Mouse (Mus musculus): ENCODE measurements around the gene Gm28047. TPM values are rescaled to one million over a fixed set of nuclear protein-coding genes. Genes with fewer than 3 reads are reported as not detected.

Gm28047 gene
- total RNA-seq, 4 experiments from 2014 or later = 0.96 TPM; not detected in 3

DNA sequence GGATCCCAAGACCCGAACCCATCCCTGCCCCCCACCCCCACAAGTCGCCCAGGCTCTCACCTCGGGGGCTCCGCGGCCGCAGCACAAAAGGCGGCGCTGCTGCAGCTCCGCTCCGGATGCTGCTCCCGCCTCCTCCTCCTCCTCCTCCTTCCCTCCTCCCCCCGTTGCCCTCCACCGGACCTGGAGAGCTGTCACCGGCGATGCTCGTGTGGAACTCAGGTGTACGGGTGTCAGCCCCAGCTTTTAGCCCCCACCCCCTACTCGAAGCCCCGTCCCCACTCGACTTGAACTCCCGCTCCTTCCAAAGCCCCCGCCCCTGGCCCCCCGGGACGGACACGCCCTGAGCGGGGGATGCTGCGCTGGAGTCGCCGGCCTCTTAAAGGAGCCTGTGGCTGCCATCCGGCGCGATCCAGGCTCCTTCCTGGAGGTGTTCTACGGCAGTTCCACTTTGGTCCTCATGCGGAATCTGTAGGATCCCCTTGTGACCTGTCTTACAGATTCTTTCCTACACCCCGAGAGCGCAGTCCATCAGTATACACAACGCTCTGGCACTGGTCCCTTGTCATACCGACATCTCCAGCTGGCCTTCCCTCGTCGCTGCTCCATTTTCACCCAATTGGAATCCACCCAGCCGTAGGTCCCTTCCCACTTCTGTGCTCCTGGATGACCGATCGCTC, 108.0 kb downstream of the Gm28047 start, which contains the start of gene Map3k12:
TSS of gene Map3k12 (minus strand) at position 337 of the 677 bp plus-strand sequence.
- peak; percentile 76 to 79 for DNase-seq (ENCODE audit: low spot score in 2 of 2)

DNA sequence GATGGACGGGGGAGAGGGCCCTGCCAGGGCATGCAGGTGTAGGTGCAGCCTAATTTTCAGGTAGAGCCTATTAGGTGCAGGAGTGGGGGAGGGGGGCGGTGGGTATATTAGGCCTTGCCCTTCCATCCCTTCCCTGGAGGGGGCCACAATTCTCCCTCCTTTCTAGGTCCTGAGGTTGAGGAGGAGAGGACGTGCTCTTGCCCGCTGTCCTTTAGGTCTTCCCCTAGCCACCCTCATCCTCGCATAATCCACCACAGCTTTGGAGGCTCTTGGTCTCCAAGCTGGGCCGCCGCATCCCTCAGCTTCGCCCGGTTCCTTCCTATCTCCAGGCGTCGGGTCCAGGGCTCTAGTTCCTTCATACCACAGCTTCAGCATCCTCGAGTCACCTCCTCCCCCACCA, 108.6 kb downstream of the Gm28047 start:
- no peak for DNase-seq (ENCODE audit: low spot score in 2 of 2)

DNA sequence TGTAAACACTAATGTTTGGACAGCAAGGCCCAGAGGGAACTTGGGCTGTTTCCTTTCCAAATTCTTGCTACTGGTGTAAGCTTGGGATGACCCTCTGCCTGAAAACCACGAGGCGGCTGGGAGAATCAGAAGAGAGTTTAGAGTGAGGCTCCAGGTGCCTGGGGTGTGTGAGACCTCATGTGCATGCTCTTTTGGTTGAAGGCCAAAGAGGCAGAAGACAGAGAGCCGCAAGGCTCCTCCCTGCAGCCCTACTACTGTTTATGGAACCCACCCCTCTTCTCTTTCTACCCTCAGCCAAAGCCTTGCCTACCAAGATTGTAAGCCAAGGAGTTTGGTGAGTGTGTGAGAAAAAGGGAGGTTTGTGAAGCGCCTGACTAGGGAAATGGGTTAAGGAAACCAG, 109.1 kb downstream of the Gm28047 start:
- no peak for DNase-seq (ENCODE audit: low spot score in 2 of 2)

DNA sequence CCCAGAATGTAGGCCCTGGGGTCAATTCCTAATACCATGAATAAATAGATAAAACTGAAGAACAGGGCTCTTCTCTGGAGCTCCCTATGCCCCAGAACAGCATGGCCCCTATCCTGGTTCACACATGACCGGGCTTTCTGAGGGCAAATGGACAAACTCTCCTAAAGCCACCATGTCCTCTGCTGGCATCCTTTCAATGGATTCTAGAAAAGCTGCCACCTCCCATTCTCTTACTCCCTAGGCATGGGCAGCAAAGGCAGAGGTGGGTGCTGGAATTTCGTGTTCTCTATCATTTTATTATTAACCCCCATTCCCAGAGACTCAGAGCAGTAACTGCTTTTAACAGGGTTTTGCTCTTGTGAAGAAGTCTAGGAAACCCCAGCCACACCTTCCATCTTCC, 109.6 kb downstream of the Gm28047 start:
- no peak for DNase-seq (ENCODE audit: low spot score in 2 of 2)

DNA sequence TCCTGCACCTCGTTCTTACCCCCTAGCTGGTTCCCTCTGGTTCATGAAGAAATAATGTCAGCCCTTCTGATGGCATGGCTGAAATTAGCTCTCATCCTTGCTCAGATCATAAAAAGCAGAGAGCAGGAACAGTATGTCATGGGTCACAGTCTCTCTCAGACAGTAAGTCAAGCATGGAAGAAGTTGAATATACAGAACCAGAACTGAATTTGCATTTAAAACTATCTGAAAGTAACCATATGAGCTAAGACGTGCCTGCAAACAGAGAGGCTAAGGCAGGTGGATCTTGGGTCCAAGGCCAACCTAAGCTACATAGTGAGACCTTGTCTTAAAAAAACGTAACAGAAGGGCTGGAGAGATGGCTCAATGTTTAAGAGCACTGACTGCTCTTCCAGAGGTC, 111.9 kb downstream of the Gm28047 start:
- DNase-seq (ENCODE audit: low spot score in 2 of 2) = no peak

DNA sequence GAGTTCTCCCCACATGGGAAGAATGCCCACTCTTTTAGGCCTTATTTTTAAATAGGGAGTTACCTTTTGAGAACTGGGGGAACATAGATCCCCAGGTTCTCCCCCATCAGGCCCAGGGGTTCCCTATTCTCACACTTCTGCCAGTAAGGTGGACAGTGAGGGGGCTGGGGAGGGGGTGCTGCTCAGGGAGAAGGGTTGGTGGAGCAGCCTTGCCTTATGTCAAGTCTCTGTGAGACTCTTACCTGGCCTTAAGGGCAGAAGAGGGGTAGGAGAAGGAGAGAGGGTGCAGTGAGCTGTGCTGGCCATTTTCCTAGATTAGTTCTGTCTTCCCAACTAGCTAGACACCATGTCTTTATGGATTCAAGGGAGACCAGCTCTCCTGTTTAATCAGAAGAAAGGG, 112.4 kb downstream of the Gm28047 start:
- no peak for DNase-seq (ENCODE audit: low spot score in 2 of 2)

DNA sequence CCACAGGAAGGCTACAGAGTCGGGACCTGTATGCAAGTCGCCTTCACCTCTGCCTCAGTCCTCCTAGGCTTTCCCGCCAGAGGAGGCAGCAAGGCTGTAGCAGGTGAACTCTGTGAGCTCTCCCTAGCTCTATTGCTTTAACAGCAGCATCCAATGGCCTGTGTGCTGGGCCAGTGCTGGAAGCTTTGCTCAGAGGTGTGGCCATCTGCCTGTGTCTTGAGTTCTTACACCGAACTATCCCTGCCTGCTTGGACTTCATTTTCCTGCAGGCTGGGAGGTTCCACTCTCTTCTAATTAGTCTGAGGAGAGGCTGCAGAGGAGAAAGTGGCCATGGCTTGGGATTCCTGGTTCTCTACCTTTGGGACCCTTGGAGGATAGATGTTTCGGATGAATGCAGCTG, 112.9 kb downstream of the Gm28047 start:
- no peak for DNase-seq (ENCODE audit: low spot score in 2 of 2)

DNA sequence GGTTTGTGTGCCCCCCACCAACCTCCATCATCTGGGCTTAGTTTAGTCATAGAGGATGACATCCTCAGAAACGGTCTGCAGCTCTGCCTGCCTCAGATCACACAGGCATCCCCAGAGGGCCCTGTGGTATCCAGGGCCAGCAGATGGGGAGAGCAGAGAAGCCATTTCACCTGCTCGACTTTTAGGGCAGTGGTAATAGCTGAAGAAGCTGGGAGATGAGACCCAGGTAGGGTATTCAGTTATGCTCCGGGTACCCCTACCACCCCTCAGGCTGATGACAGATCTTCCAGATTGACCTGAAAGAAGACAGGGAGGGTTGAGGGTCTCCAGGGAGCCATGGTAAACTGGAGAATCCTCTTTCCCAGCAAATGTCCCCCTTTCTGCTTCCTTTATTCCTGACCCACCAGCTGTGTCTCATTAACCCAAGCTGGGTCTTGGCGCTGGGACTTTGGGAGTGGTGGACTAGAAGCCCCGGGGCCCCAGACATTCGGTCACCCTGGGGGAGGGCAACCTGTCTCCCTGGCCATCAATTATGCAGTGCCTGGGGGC, 113.5 kb downstream of the Gm28047 start:
- DNase-seq (ENCODE audit: low spot score in 2 of 2) = no peak

DNA sequence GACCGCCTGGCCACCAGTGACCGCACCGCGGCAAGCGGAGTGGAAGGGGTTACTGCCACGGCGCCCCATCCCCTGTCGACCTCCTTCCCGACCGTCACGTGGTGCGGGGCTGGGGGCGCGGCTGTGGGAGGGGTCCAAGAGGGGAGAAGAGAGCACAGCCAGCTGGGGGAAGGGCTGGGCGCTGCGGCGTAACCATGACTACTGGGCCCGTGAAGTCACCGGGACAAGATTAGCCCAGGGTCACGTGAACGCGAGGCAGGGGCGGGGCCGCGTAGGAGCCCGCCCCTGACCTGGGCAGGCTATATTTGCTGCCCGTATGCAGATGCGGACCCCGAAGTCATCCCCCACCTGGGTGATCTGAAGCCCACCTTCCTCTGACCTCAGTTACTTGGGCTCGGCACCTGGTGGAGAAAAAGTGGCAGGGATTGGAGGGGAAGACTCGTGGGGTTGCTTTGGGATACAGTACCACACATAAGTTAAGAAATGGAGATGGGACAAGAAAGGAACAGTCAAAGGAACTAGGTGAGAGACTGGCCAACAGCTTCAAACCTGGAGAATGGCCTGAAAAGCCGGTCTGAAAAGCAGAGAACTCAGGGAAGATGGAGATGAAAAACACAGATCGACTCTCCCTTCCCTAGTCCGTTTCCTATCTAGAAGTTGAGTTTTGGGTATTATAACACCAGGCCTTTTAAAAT, 114.1 kb downstream of the Gm28047 start:
- DNase-seq (ENCODE audit: low spot score in 2 of 2) = peak; percentile 80 to 86

DNA sequence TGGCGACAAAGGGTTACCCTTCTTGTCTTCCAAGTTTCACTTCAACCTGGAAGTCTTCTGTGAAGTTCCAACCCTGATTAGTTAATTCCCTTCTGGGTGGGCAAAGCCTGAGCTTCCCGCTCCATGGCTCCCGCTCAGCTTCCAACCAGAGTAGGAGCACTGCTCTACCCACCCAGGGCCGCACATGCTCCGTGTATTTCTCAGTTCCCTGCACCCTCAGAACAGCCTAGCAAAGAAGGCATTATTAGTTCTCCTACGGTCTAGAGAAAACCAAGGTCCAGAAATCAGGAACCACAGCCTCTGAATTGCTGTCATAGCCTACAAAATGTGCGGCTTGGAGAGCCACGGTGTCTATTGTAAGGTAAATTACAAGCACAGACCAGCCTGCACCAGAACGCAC, 114.8 kb downstream of the Gm28047 start:
- DNase-seq (ENCODE audit: low spot score in 2 of 2) = no peak

DNA sequence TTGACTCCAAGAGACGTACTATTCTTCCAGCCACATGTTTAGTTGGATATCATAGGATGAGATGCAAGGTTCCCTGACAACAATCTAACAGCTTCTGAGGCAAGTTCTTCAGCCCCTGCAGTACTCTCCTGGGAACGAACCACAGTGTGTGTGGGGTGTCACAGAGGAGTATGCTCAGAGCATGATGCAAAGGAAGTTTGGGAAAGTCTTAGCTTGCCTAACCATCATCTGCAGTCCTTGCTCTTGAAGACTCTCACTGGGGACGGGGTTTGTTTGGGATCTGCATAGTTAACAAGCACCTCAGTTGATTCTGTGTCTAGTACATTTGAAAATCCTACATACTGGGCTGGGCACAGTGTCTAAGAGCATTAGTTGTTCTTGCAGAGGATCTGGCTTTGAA, 116.5 kb downstream of the Gm28047 start:
- peak in 1 of 2 experiments; percentile 7 for DNase-seq (ENCODE audit: low spot score in 2 of 2)

DNA sequence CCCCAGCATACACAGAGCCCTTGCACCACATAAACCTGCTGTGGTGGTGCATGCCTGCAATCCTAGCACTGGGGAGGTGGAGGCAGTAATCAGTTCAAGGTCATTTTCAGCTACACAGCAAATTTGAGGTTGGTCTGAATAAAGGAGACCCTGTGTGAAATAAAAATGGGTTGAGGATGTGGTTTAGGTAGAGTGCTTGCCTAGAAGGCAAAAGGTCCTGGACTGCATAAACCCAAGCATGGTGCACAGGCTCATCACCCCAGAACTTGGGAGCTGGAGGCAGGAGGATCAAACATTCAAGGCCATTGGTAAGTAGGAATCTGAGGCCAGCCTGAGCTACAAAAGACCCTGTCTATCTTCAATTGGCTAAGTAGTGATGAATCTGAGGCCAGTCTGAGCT, 117.3 kb downstream of the Gm28047 start:
- DNase-seq (ENCODE audit: low spot score in 2 of 2) = peak in 1 of 2 experiments; percentile 1

DNA sequence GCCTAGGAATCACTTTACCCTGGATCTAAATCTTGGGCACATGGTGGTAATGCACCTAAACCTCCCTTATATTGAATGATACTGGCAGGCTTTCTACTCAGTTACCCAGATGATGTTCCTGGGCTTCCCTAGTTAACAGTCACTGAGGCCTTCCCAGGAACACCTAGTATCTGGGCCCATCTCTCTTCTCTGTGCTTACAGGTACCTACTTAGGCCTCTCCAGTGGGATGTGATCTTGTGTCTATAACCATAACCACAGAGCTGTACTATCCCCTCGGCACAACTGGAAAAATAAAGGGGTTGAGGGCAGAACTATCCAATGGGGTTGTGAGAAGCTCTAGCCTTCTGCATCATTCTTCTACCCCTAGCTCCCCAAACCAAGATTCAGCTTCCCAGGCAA, 118.0 kb downstream of the Gm28047 start:
- no peak for DNase-seq (ENCODE audit: low spot score in 2 of 2)

DNA sequence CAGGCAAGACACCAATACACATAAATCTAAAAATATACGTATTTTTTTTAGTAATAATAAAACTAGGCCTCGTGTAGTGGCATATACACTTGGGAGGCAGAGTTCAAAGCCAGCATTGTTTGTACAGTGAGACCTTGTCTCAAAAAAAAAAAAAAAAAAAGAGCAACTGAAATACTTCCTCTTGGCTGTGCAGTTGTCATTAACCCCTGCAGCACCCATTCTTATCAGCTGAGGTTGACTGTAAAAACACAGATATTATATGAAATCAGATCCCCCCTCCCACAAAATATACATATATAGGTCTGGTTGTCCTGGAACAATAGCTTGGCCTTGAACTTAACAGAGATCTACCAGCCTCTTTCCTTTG, 118.4 kb downstream of the Gm28047 start:
- no peak for DNase-seq (ENCODE audit: low spot score in 2 of 2)

DNA sequence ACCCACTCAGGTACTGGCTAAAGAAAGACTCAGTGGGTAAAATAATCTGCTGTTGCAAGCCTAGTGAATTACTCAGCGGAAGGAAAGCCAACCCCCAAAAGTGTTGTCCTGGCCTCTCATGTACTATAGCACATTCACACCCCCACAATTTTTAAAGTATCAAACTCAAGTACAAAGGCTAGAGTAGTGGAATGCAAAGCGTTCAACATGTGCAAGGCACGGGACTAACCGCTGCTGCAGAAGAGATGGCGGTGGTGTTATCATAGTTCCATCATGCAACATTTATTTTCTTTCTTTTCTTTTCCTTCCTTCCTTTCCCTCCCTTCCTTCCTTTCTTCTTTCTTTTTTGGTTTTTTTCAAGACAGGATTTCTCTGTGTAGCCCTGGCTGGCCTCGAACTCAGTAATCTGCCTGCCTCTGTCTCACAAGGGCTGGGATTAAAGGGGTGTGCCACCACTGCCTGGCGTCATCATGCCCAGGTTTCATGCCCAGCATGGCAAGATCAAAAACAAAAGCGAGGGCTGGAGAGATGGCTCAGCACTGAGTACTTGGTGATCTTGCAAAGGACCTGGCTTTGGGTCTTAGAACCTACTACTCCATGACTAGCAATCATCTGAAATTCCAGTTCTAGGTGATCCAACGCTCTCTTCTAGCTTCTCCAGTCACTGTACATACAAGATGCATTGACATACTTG, 119.0 kb downstream of the Gm28047 start:
- no peak for DNase-seq (ENCODE audit: low spot score in 2 of 2)

DNA sequence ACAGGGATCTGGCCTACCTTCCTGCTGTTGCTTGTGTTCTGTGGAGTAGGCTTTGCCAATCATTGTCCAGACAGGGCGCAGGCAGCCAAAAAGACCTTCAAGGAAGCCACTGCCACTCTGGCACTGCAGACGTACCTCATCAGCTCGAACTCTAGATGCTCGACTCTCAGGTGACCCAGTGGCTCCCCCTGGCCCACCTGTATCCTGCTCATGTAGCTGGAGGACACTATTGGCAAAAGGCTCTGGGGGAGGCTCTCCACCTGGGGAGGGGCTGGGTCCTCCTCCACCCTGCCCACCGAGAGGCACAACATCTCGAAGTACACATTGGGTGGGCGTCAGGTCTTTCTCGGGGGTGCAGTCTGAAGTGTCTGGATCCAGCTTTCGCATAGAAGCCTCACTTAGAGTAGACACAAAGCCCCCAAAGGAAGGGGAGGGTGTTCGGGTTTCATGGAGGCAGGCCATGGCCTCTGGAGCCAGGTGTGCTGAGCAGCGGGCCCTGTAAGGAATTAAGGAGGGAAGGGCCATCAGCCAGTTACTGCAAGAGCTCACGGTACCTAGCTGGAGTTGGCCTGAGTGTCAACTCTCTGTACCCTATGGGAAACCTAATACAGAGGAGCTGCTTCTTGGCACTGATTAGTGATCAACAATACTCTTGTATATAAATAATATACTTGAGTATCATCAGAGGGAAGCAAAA, 119.6 kb downstream of the Gm28047 start:
- DNase-seq (ENCODE audit: low spot score in 2 of 2) = no peak

DNA sequence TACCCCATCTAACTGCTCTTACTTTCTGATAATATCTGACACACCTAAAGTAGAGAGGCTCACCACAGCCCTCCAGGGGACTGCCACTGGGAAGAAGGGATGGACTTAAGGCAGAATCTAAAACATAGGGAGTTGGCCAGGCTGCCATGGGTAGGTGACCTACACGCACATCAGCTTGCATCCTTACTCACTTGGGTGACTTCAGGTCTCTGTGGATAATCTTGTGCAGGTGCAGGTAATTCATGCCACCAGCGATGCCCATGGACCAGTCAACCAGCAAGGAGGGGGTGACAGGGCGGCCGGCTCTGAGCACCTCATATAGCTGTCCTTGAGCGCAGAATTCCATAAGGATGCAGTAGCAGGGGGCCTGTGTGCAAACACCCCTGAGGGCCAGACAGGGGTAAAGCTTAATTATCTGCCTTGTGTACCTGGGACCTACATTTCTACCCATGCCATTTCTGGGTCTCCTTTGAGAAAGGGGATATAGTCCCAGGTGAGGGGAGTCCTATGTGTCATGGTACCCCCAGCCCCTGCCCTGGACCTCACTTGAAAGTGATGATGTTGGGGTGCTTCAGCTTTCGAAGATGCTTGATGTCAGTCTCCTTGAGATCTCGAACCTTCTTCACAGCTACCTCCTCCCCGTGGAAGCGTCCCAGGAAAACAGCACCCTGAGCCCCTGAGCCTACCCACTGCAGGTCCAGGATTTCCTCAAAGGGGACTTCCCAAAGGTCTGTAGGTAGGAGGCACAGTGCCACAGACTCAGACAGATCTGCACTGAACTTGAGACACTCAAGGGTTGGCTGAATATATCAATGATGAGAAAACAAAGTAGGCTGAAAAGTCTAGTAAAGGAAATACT, 120.7 kb downstream of the Gm28047 start:
- no peak for DNase-seq (ENCODE audit: low spot score in 2 of 2)

DNA sequence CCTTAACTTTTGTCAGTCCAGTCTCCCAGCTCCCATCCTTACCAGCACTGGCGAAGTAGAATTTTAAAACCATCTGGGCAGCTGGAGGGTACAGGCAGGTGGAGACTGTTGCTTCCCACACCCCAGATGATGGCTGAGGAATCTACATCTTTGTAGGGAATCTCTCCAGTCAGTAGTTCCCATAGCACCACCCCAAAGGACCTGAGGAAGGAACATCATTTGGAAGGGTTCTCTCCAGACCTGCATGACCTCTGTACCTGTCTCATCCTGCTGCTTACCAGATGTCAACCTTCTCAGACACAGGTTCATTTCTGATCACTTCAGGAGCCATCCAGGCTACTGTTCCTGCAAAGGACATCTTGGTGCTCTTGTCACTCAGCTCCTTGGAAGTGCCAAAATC, 121.4 kb downstream of the Gm28047 start, which contains the start of gene Gm10337:
TSS of gene Gm10337 (plus strand) at position 276 of the 400 bp plus-strand sequence.
- no peak for DNase-seq (ENCODE audit: low spot score in 2 of 2)

DNA sequence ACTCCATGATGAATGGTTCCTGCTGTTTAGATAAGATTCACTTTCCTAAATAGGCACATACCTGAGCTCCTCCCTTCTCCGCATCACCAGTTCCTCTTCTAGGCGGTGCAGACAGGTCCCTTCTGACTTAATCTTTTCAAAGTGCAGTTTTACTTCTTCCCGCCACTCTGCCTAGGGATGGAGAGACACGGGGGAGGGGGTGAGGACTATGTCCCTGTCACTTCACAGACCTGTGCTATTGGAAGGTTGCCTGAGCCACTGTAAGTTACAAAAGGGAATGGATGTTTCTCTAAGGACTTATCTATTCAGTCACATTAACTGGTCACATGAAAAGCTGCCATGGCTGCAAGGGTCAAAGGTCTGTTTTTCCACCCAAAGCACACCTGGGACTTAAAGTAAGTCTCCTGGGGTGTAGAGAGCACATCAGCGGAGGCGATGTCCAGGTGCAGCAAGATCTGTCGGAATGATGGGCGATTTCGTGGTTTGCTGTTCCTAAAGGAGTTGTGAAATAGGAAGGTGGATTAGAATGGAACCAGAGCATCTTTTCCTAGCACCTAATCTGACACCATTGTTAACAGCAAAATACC, 122.5 kb downstream of the Gm28047 start:
- no peak for DNase-seq (ENCODE audit: low spot score in 2 of 2)
